Mouse (Mus musculus) heart, embryonic 16.5 days (tissue): ENCODE data around the gene Gm10721. TPM values are rescaled to one million over a fixed set of nuclear protein-coding genes. Genes with fewer than 3 reads are reported as not detected.
"Not testable (repeated sequence)": the region's sequence is repeated elsewhere in the genome, so short reads cannot be mapped to it uniquely, and the experiment has no call there.

ENCODE experiments used
- ATAC-seq: fragments of 200-750 bp; cut with Nextera tagmentation; replicated peaks from 2 replicates; pipeline ENCODE4 v1.8.0; 2017; ENCODE audit warnings: moderate number of reproducible peaks; ENCODE audit not compliant: insufficient read depth, low FRiP score; ENCODE audit errors: extremely low read depth
- H3K27ac ChIP-seq: fragments of 300-500 bp; sonication (generic); 2 replicates; pipeline ENCODE4 v1.5.1; 2014; ENCODE audit warnings: mild to moderate bottlenecking, low read length, control low read depth, moderate library complexity
- H3K27me3 ChIP-seq: fragments of 300-500 bp; sonication (generic); 2 replicates; pipeline ENCODE4 v1.6.1; 2014; ENCODE audit warnings: low read length, mixed read lengths; ENCODE audit not compliant: control insufficient read depth, insufficient read depth
- H3K36me3 ChIP-seq: fragments of 300-500 bp; sonication (generic); 2 replicates; pipeline ENCODE4 v1.6.1; 2014; ENCODE audit not compliant: control insufficient read depth, insufficient read depth
- H3K4me1 ChIP-seq: fragments of 300-500 bp; sonication (generic); 2 replicates; pipeline ENCODE4 v1.6.1; 2014; ENCODE audit warnings: low read length, mixed read lengths; ENCODE audit not compliant: control insufficient read depth, insufficient read depth
- H3K4me2 ChIP-seq: fragments of 300-500 bp; sonication (generic); 2 replicates; pipeline ENCODE4 v1.6.1; 2014; ENCODE audit warnings: low read depth, mild to moderate bottlenecking, control low read depth, low read length
- H3K4me3 ChIP-seq: fragments of 300-500 bp; sonication (generic); 2 replicates; pipeline ENCODE4 v1.5.1; 2014; ENCODE audit warnings: mild to moderate bottlenecking, control low read depth, low read length
- H3K9ac ChIP-seq: fragments of 300-500 bp; sonication (generic); 2 replicates; pipeline ENCODE4 v1.6.1; 2014; ENCODE audit warnings: low read length, control low read depth
- H3K9me3 ChIP-seq: fragments of 300-500 bp; sonication (generic); replicated peaks from 2 replicates; pipeline ENCODE4 v1.6.1; 2016; ENCODE audit warnings: low read length; ENCODE audit not compliant: control insufficient read depth
- WGBS: fragments of 180-500 bp; shearing (Covaris S2); extraction: QIAGEN DNeasy Blood & Tissue Kit; methylation state at CpG from one replicate; pipeline ENCODE4 v1.1.7; 2014; 5-methylcytosine and 5-hydroxymethylcytosine counted together
- microRNA-seq: library from miRNA; unstranded; fragments of <30 nt; microRNA quantifications from one replicate; pipeline ENCODE4, GENCODE M21; 2017
- polyA plus RNA-seq: library from polyadenylated mRNA; unstranded; fragments of >200 nt; fragmentation: Nextera tagmentation; extraction: Ambion mirVana; gene quantifications from 2 replicates; pipeline ENCODE4 v1.2.1, GENCODE M21; 2015

Gm10721 gene
- polyA plus RNA-seq, 1 experiment from 2014 or later = 0.79 TPM

DNA sequence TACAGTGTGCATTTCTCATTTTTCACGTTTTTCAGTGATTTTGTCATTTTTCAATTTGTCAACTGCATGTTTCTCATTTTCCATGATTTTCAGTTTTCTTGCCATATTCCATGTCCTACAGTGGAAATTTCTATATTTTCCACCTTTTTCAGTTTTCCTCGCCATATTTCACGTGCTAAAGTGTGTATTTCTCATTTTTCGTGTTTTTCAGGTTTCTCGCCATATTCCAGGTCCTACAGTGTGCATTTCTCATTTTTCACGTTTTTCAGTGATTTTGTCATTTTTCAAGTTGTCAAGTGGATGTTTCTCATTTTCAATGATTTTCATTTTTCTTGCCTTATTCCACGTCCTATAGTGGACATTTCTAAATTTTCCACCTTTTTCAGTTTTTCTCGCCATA is 23.6 kb downstream of the Gm10721 start, which contains the start of gene Gm10715:
Gm10715 (plus strand) TSS at position 301 of the 400 bp plus-strand sequence.
- H3K27ac ChIP-seq, H3K4me1 ChIP-seq, H3K9me3 ChIP-seq, ATAC-seq, H3K4me2 ChIP-seq, H3K9ac ChIP-seq, H3K36me3 ChIP-seq, H3K4me3 ChIP-seq, H3K27me3 ChIP-seq: not testable (repeated sequence)
- 68% methylated on average over 6 of the region's 8 CpGs for WGBS

DNA sequence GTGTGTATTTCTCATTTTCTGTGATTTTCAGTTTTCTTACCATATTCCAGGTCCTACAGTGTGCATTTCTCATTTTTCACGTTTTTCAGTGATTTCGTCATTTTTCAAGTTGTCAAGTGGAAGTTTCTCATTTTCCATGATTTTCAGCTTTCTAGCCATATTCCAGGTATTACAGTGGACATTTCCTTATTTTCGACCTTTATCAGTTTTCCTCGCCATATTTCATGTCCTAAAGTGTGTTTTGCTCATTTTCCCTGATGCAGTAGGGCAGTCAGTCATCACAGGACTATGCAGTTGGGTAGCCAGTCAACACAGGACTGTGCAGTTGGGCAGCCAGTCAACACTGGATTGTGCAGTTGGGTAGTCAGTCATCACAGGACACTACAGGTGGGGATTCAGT is 25.2 kb downstream of the Gm10721 start:
- H3K9ac ChIP-seq, H3K4me3 ChIP-seq, H3K36me3 ChIP-seq, H3K4me2 ChIP-seq, H3K4me1 ChIP-seq, ATAC-seq, H3K27ac ChIP-seq, H3K9me3 ChIP-seq, H3K27me3 ChIP-seq: not testable (repeated sequence)
- WGBS = 60% methylated on average over 4 of the region's 4 CpGs

Small RNA genes within 50 kb of the gene (microRNA-seq; reads per million reads assigned to microRNA genes)
- gene Mir101c = not detected

Other genes starting within 250 kb of the Gm10721 start
- gene Gm10722, start 12.2 kb upstream of the Gm10721 start, polyA plus RNA-seq = not detected in 2 replicates
- gene Gm11168, start 9.8 kb upstream of the Gm10721 start, polyA plus RNA-seq = 0.38 TPM in 1 of 2 replicates, not detected in the other
- gene Gm10720, start 2.5 kb downstream of the Gm10721 start, polyA plus RNA-seq = 0.24 TPM in 1 of 2 replicates, not detected in the other
- gene Gm10719, start 4.3 kb downstream of the Gm10721 start, polyA plus RNA-seq = 1.2 TPM in 1 of 2 replicates, not detected in the other
- 2.3 TPM in 1 of 2 replicates, not detected in the other for gene Gm10718, start 10.4 kb downstream of the Gm10721 start, polyA plus RNA-seq
- gene Gm10717, start 12.3 kb downstream of the Gm10721 start, polyA plus RNA-seq = 0.38 TPM in 1 of 2 replicates, not detected in the other
- gene Gm17535, start 21.5 kb downstream of the Gm10721 start, polyA plus RNA-seq = not detected in 2 replicates
- not detected in 2 replicates for gene Gm10715, start 23.7 kb downstream of the Gm10721 start, polyA plus RNA-seq